Mouse (Mus musculus) liver, postnatal 0 days (tissue): ENCODE data around the gene Eif5a2. TPM values are rescaled to one million over a fixed set of nuclear protein-coding genes. Genes with fewer than 3 reads are reported as not detected.
"Not testable (repeated sequence)": the region's sequence is repeated elsewhere in the genome, so short reads cannot be mapped to it uniquely, and the experiment has no call there.

ENCODE experiments used
- ATAC-seq: fragments of 200-750 bp; cut with Nextera tagmentation; 2 replicates; pipeline ENCODE4 v1.8.0; 2017; ENCODE audit warnings: mild to moderate bottlenecking, moderate library complexity
- DNase-seq: peaks from one replicate; pipeline ENCODE4 v3.0.0-alpha.2; 2016
- H3K27ac ChIP-seq: fragments of 300-500 bp; sonication (generic); 2 replicates; pipeline ENCODE4 v1.5.1; 2014; ENCODE audit warnings: antibody characterized with exemption, moderate library complexity, mild to moderate bottlenecking, low read depth
- H3K27me3 ChIP-seq: fragments of 300-500 bp; sonication (generic); 2 replicates; pipeline ENCODE4 v1.6.1; 2014; ENCODE audit warnings: low read length, control low read depth, mixed read lengths; ENCODE audit not compliant: insufficient read depth
- H3K36me3 ChIP-seq: fragments of 300-500 bp; sonication (generic); replicated peaks from 2 replicates; pipeline ENCODE4 v1.6.1; 2014; ENCODE audit warnings: mild to moderate bottlenecking, control low read depth, low read length, moderate library complexity, mixed read lengths; ENCODE audit not compliant: insufficient read depth
- H3K4me1 ChIP-seq: fragments of 300-500 bp; sonication (generic); 2 replicates; pipeline ENCODE4 v1.6.1; 2014; ENCODE audit warnings: antibody characterized with exemption, mild to moderate bottlenecking, control low read depth; ENCODE audit not compliant: insufficient read depth
- H3K4me2 ChIP-seq: fragments of 300-500 bp; sonication (generic); 2 replicates; pipeline ENCODE4 v1.6.1; 2014; ENCODE audit warnings: low read depth, mild to moderate bottlenecking, low read length, moderate library complexity, mixed read lengths
- H3K4me3 ChIP-seq: fragments of 300-500 bp; sonication (generic); 2 replicates; pipeline ENCODE4 v1.5.1; 2014; ENCODE audit warnings: low read depth, low read length
- H3K9ac ChIP-seq: fragments of 300-500 bp; sonication (generic); replicated peaks from 2 replicates; pipeline ENCODE4 v1.6.1; 2014; ENCODE audit warnings: mild to moderate bottlenecking, moderate library complexity
- H3K9me3 ChIP-seq: fragments of 300-500 bp; sonication (generic); 2 replicates; pipeline ENCODE4 v1.6.1; 2016; ENCODE audit warnings: mild to moderate bottlenecking, control low read depth, low read length, mixed read lengths
- CTCF ChIP-seq: sonication (generic); IDR thresholded peaks from 2 replicates; pipeline ENCODE4 v1.5.1; 2016; ENCODE audit warnings: antibody characterized with exemption, low read depth
- EP300 ChIP-seq: IDR thresholded peaks from 2 replicates; pipeline ENCODE4 v1.6.1; 2016; ENCODE audit warnings: antibody characterized with exemption, low read depth, mild to moderate bottlenecking
- WGBS: fragments of 180-500 bp; shearing (Covaris S2); extraction: QIAGEN DNeasy Blood & Tissue Kit; methylation state at CpG from one replicate; pipeline ENCODE4 v1.1.7; 2014; ENCODE audit not compliant: insufficient replicate concordance; 5-methylcytosine and 5-hydroxymethylcytosine counted together
- polyA plus RNA-seq: library from polyadenylated mRNA; unstranded; fragments of >200 nt; fragmentation: Nextera tagmentation; extraction: Ambion mirVana; gene quantifications from 2 replicates; pipeline ENCODE4 v1.2.1, GENCODE M21; 2015

The Eif5a2 gene
- polyA plus RNA-seq, 1 experiment from 2014 or later = 1.4 TPM

DNA sequence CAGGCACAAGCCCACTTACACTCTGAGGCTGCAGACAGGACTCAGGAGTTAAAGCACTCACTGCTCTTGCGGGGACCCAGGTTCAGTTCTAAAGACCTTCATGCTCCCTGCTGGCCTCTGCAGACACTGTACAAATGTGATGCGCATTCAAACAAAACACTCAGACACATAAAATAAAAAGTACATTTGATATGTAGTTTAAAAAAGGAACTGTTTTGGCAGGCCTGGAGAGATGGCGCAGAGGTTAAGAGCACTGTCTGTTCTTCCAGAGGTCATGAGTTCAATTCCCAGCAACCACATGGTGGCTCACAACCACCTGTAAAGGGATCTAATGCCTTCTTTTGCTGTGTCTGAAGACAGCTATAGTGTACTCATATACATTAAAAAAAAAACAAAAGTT lies 32.9 kb upstream of the Eif5a2 start:
- Histone ChIP-seq H3K9ac (no peak overlapping the region), H3K36me3 (no peaks in the 10 kb centered on the region), H3K9me3 (no peaks in the 10 kb centered on the region), H3K4me1 (no peaks in the 10 kb centered on the region), H3K4me2 (no peak overlapping the region), H3K27ac (no peak overlapping the region), H3K27me3 (no peaks in the 10 kb centered on the region), H3K4me3 (no peak overlapping the region)
- ATAC-seq (no peak), DNase-seq (no peak)
- TF ChIP-seq EP300 = no peak
- no peak for TF ChIP-seq CTCF
- 86% methylated on average over 3 of the region's 3 CpGs for WGBS

DNA sequence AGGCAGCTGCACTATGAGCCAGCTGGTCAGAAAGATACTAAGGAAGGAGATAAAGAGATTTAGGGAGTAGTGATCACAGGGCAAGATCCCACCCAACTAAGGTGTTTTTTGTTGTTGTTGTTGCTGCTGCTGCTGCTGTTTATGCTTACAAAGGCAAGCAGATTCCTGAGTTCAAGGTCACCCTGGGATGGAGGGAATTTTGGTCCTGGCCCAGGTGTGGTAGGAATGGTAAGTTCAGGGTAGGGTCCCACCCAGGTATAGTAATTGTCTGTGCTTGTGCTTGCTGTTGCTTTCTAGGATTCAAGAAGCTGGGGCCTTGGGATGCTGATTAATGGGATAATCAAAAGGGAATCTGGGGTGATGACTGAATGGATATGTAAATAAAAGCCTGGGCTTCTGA lies 32.1 kb upstream of the Eif5a2 start:
- Histone ChIP-seq H3K9ac (no peak overlapping the region), H3K27me3 (no peaks in the 10 kb centered on the region), H3K27ac (no peak overlapping the region), H3K4me1 (no peaks in the 10 kb centered on the region), H3K4me2 (no peak overlapping the region), H3K9me3 (no peaks in the 10 kb centered on the region), H3K36me3 (no peaks in the 10 kb centered on the region), H3K4me3 (no peak overlapping the region)
- no peak for ATAC-seq
- no peak for TF ChIP-seq CTCF
- TF ChIP-seq EP300 = no peak
- no peak for DNase-seq

DNA sequence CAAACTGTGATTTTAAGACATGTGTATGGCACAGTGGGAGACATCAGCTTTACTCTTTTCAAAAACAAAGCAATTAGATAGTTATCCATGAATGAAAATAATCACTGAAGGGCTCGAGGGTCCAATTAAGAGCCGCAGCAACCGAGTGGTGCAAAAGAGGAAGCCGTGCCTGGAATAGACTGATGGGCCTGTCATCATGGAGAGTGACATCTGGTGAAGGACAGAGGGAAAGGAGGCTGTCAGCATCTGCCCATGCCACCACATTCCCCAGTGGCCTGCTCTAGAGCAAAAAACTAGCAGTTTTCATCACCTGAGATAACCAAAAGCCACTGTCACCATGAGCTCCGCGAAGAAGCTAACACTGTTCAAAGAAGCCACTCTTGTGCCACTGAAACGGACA lies 25.6 kb upstream of the Eif5a2 start:
- Histone ChIP-seq H3K4me2 (no peak overlapping the region), H3K36me3 (no peaks in the 10 kb centered on the region), H3K9me3 (no peaks in the 10 kb centered on the region), H3K27me3 (no peaks in the 10 kb centered on the region), H3K4me1 (no peaks in the 10 kb centered on the region), H3K9ac (no peak overlapping the region), H3K4me3 (no peak overlapping the region), H3K27ac (no peak overlapping the region)
- WGBS = 74% methylated on average over 7 of the region's 7 CpGs
- TF ChIP-seq EP300 (no peak), CTCF (no peak)
- ATAC-seq = no peak
- no peak for DNase-seq

DNA sequence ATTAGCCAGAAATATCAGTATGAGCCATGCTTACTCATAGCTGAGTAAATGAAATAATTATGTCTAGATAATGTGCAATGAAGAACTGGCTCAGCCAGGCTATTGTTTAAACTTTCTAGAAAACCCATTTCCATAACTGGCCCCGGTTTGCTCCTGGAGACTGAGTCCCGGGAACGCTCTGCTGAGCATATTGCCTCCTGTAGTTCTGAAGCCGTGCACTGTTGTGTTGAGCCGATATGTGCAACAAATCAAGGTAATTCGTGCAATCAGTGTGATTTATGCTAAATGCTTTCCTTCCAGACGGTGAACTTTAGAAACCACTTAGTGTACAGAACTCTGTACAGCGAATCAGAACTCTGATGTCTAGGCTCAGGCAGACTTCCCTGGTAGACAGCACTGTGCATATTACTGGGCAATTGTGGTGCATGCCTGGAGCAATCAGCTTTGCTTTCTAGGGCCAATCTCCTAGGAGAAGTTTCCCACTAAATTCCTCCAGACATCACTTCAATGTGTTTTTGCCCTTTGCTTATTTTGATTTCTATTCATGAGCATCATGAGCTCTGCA lies 19.8 kb upstream of the Eif5a2 start:
- Histone ChIP-seq H3K9ac (no peak overlapping the region), H3K4me1 (no peaks in the 10 kb centered on the region), H3K36me3 (no peaks in the 10 kb centered on the region), H3K4me2 (no peak overlapping the region), H3K27me3 (no peaks in the 10 kb centered on the region), H3K27ac (no peak overlapping the region), H3K4me3 (no peak overlapping the region), H3K9me3 (no peaks in the 10 kb centered on the region)
- TF ChIP-seq EP300 (no peak), CTCF (no peak)
- ATAC-seq = no peak
- 86% methylated on average over 8 of the region's 8 CpGs for WGBS
- no peak for DNase-seq

DNA sequence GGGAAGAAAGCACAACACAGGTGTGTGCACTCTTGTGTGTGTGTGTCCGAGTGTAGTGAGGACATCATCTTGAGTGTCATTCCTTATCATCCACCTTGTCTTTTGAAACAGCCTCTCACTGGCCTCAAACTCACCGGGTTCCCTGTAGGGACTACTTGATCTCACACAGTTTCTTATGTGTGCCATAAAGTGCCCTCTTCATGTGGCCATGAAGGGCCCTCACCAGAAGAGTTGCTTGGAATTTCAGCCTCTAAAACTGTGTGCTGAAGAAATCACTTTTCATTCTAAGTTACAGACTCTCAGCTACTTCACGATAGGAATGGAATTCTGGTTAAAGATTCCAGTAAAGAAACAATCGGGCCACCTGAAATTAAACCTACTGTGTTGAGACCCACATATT lies 14.1 kb upstream of the Eif5a2 start:
- Histone ChIP-seq H3K9me3 (no peaks in the 10 kb centered on the region), H3K27me3 (no peaks in the 10 kb centered on the region), H3K4me2 (no peak overlapping the region), H3K36me3 (no peaks in the 10 kb centered on the region), H3K4me3 (no peak overlapping the region), H3K4me1 (no peaks in the 10 kb centered on the region), H3K9ac (no peak overlapping the region), H3K27ac (no peak overlapping the region)
- ATAC-seq (no peak), DNase-seq (no peak)
- TF ChIP-seq EP300 = no peak
- 83% methylated on average over 4 of the region's 4 CpGs for WGBS

DNA sequence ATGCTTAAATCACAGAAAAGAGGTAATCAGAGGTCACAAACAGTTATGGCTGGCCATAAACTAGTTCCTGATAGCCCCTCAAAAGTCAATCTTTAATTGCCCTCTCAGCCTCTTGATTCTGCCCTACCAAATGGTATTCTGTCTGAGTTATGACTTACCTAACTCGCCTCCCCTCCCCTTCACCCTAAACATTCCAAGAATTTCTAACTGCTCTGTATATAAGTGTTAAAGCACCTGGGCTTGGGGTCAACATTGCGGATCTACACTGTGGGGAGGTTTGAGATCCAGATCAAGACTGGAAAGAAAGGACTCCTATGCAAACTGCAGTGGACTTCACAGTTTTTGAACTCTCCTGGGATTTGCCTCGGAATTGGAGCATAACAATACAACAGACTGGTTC lies 12.9 kb upstream of the Eif5a2 start:
- H3K27me3 ChIP-seq = no peaks in the 10 kb centered on the region
- ATAC-seq = no peak
- H3K9me3 ChIP-seq = no peaks in the 10 kb centered on the region
- H3K9ac ChIP-seq = no peak overlapping the region
- no peaks in the 10 kb centered on the region for H3K4me1 ChIP-seq
- H3K4me3 ChIP-seq = no peak overlapping the region
- no peak for DNase-seq
- no peak overlapping the region for H3K4me2 ChIP-seq
- no peak overlapping the region for H3K27ac ChIP-seq
- H3K36me3 ChIP-seq = no peaks in the 10 kb centered on the region
- TF ChIP-seq EP300 = no peak
- no peak for TF ChIP-seq CTCF
- WGBS = 78% methylated on average over 3 of the region's 3 CpGs

DNA sequence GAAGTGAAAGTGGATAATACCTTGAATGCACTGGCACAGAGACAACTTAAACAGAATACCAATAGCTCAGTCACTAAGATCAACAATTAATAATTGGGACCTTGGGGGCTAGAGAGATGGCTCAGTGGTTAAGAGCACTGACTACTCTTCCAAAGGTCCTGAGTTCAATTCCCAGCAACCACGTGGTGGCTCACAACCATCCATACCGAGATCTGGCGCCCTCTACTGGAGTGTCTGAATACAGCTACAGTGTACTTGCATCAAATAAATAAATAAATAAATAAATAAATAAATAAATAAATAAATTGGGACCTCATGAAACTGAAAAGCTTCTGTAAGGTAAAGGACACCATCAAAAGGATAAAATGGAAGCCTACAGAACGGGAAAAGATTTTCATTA lies 8.2 kb upstream of the Eif5a2 start:
- DNase-seq, H3K9me3 ChIP-seq, H3K4me3 ChIP-seq, ATAC-seq, H3K4me2 ChIP-seq, H3K9ac ChIP-seq, H3K27ac ChIP-seq, H3K27me3 ChIP-seq, H3K36me3 ChIP-seq: not testable (repeated sequence)
- WGBS = 52% methylated on average over 4 of the region's 4 CpGs
- peaks cover 13% of the 10 kb centered on the region; the same call in 1 of the 2 replicates for H3K4me1 ChIP-seq
- peak; percentile 31 for TF ChIP-seq CTCF
